Mouse (Mus musculus) liver, embryonic 14.5 days (tissue): ENCODE results near the gene Ccdc120.

ENCODE experiments used
- CTCF ChIP-seq: IDR thresholded peaks from 2 replicates; pipeline ENCODE4 v1.5.1; 2016; ENCODE audit warnings: antibody characterized with exemption, low read depth, control low read depth
- EP300 ChIP-seq: IDR thresholded peaks from 2 replicates; pipeline ENCODE4 v1.6.1; 2016; ENCODE audit warnings: antibody characterized with exemption, low read depth

DNA sequence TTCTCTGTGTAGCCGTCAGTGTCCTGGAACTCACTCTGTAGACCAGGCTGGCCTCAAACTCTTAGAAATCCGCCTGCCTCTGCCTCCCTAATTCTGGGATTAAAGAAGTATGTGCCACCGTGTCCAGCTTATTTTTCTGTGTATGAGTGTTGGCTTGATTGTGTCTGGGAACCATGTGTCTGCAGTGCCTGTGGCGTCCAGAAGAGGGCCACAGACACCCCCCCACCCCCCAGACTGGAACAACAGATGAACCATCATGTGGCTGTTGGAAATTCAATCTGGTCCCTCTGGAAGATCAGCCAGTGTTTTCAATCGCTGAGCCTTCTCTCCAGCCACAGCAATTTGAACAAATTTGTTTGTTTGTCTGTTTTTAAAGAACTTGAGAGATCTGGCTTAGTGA, 7.2 kb downstream of the Ccdc120 start:
- TF ChIP-seq CTCF (peak; percentile 67), EP300 (no peak)
